Mouse (Mus musculus) MEL (cell line): ENCODE measurements around the gene Sarm1.

Experiments used
- BHLHE40 ChIP-seq: IDR thresholded peaks from 2 replicates; pipeline ENCODE4 v1.6.1; 2012; ENCODE audit warnings: low read depth, mild to moderate bottlenecking, inconsistent platforms, low read length, improper control_type of control experiment, borderline replicate concordance
- CTCF ChIP-seq, 3 experiments: IDR thresholded peaks in 2 of 3; conservative IDR thresholded peaks in 1 of 3; 2 replicates each; pipeline ENCODE4 v1.5.1; 2011 to 2012; ENCODE audit warnings: low read length in 3 of 3, low read depth in 2 of 3, mild to moderate bottlenecking in 2 of 3, improper control_type of control experiment in 1 of 3, inconsistent platforms in 1 of 3, mixed read lengths in 1 of 3, moderate library complexity in 1 of 3; ENCODE audit not compliant: control insufficient read depth in 1 of 3, insufficient read depth in 1 of 3, poor library complexity in 1 of 3, severe bottlenecking in 1 of 3
- JUND ChIP-seq: IDR thresholded peaks from 2 replicates; pipeline ENCODE4 v1.6.1; 2011; ENCODE audit warnings: low read depth, mild to moderate bottlenecking, improper control_type of control experiment, low read length
- POLR2A ChIP-seq, 2 experiments: IDR thresholded peaks; 2 replicates each; pipeline ENCODE4 v1.6.1; 2011 to 2012; ENCODE audit warnings: low read length in 2 of 2, mild to moderate bottlenecking in 2 of 2, control low read depth in 1 of 2, improper control_type of control experiment in 1 of 2, low read depth in 1 of 2, moderate library complexity in 1 of 2; ENCODE audit not compliant: control insufficient read depth in 1 of 2, insufficient read depth in 1 of 2, poor library complexity in 1 of 2
- SIN3A ChIP-seq: IDR thresholded peaks from 2 replicates; pipeline ENCODE4 v1.6.1; 2012; ENCODE audit warnings: low read length, improper control_type of control experiment, inconsistent platforms
- TAL1 ChIP-seq: IDR thresholded peaks from 2 replicates; pipeline ENCODE4 v1.6.1; 2012; ENCODE audit warnings: mild to moderate bottlenecking, inconsistent platforms, low read length, moderate library complexity, mixed read lengths

- TF ChIP-seq JUND, result no peak
- no peak for TF ChIP-seq CTCF (IDR thresholded peaks at IDR 0.05 in 2 of 3, conservative IDR thresholded peaks at IDR 0.05 in 1 of 3; ENCODE audit: control insufficient read depth in 1 of 3, insufficient read depth in 1 of 3, low read depth in 2 of 3, low read length in 3 of 3, poor library complexity in 1 of 3, severe bottlenecking in 1 of 3)
- TF ChIP-seq POLR2A (IDR thresholded peaks at IDR 0.05; ENCODE audit: control insufficient read depth in 1 of 2, insufficient read depth in 1 of 2, low read depth in 1 of 2, low read length in 2 of 2, poor library complexity in 1 of 2), result no peak
- no peak for TF ChIP-seq TAL1
- no peak for TF ChIP-seq BHLHE40
- no peak for TF ChIP-seq SIN3A
Observed at GRCm38 (mm10) chr11:78427655-78428054, 69.9 kb downstream of the Sarm1 start.
